Mouse (Mus musculus) liver, embryonic 14.5 days (tissue): ENCODE results near the gene Arhgef12.

ENCODE experiments used
- CTCF ChIP-seq: IDR thresholded peaks from 2 replicates; pipeline ENCODE4 v1.5.1; 2016; ENCODE audit warnings: antibody characterized with exemption, low read depth, control low read depth
- EP300 ChIP-seq: IDR thresholded peaks from 2 replicates; pipeline ENCODE4 v1.6.1; 2016; ENCODE audit warnings: antibody characterized with exemption, low read depth

GRCm38 (mm10) chr9:43110286-43110980 lies 3.4 kb upstream of the Arhgef12 start:
- TF ChIP-seq CTCF (no peak), EP300 (no peak)
